Mouse (Mus musculus): ENCODE results near the gene Fam160a2.

GRCm38 (mm10) chr7:105425424-105426043, 25.7 kb upstream of the Fam160a2 start, which contains the start of gene Cckbr:
- TF ChIP-seq CTCF (IDR thresholded peaks at IDR 0.05; ENCODE audit: borderline replicate concordance, insufficient read depth, low read length) (no peak), POLR2A (IDR thresholded peaks at IDR 0.05; ENCODE audit: low read depth, low read length) (no peak)
